Mouse (Mus musculus) heart, embryonic 12.5 days (tissue): ENCODE results near the gene Cd300c2. TPM values are rescaled to one million over a fixed set of nuclear protein-coding genes. Genes with fewer than 3 reads are reported as not detected.
"Not testable (repeated sequence)": the region's sequence is repeated elsewhere in the genome, so short reads cannot be mapped to it uniquely, and the experiment has no call there.

Experiments used
- ATAC-seq: fragments of 200-750 bp; cut with Nextera tagmentation; 2 replicates; pipeline ENCODE4 v1.8.0; 2017; ENCODE audit warnings: moderate TSS enrichment, moderate library complexity; ENCODE audit not compliant: insufficient number of reproducible peaks, low FRiP score
- H3K27ac ChIP-seq: fragments of 300-500 bp; sonication (generic); 2 replicates; pipeline ENCODE4 v1.5.1; 2016; ENCODE audit warnings: mild to moderate bottlenecking, moderate library complexity; ENCODE audit not compliant: poor library complexity, severe bottlenecking
- H3K27me3 ChIP-seq: fragments of 300-500 bp; sonication (generic); replicated peaks from 2 replicates; pipeline ENCODE4 v1.6.1; 2016; ENCODE audit warnings: mild to moderate bottlenecking, moderate library complexity
- H3K36me3 ChIP-seq: fragments of 300-500 bp; sonication (generic); 2 replicates; pipeline ENCODE4 v1.6.1; 2016; ENCODE audit warnings: mild to moderate bottlenecking, moderate library complexity
- H3K4me1 ChIP-seq: fragments of 300-500 bp; sonication (generic); replicated peaks from 2 replicates; pipeline ENCODE4 v1.6.1; 2016; ENCODE audit warnings: mild to moderate bottlenecking
- H3K4me2 ChIP-seq: fragments of 300-500 bp; sonication (generic); 2 replicates; pipeline ENCODE4 v1.6.1; 2016; ENCODE audit warnings: mild to moderate bottlenecking, moderate library complexity
- H3K4me3 ChIP-seq: fragments of 300-500 bp; sonication (generic); 2 replicates; pipeline ENCODE4 v1.5.1; 2016; ENCODE audit warnings: mild to moderate bottlenecking
- H3K9ac ChIP-seq: fragments of 300-500 bp; sonication (generic); 2 replicates; pipeline ENCODE4 v1.6.1; 2016; ENCODE audit warnings: mild to moderate bottlenecking, moderate library complexity
- H3K9me3 ChIP-seq: fragments of 300-500 bp; sonication (generic); replicated peaks from 2 replicates; pipeline ENCODE4 v1.6.1; 2016; ENCODE audit warnings: mild to moderate bottlenecking, moderate library complexity
- WGBS: fragments of 180-500 bp; shearing (Covaris S2); methylation state at CpG from one replicate; pipeline ENCODE4 v1.1.7; 2016; 5-methylcytosine and 5-hydroxymethylcytosine counted together
- polyA plus RNA-seq: library from polyadenylated mRNA; unstranded; fragments of >200 nt; fragmentation: Nextera tagmentation; extraction: Ambion mirVana; gene quantifications from 2 replicates; pipeline ENCODE4 v1.2.1, GENCODE M21; 2016

Cd300c2 gene
- 0.42 and 0.87 TPM in 2 replicates for polyA plus RNA-seq

DNA sequence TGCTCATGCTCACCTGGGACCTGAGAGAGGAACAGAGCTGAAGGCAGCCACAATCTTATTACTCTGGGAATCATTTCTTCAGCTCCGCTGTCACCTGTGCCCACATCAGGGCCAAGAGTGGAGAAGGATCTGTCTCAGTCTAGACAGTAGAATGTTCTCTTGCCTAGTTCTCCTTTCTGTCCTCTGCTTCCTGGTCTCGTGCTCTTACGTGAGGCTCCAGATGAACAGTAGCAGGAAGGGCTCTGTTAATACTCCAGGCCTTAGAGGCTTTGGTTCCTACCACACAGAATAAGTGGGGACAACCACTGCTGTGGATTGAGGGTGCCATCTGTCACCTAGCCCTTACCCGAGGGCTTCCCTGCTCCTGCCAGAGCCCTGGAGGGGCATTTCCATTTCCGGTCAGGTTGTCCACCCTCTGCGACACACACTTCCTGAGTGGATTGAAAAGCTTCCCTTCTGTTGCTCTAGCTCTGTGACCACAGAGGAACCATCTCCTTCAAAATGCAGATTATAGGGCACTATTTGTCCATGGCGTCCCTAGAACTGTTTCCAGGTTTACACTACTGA is at the start of gene Cd300c2:
Gene Cd300c2 (minus strand): TSS at position 407 of the 567 bp plus-strand sequence.
- no peak within 1 kb of the TSS for H3K9ac ChIP-seq
- ATAC-seq: no peak
- no peak within 1 kb of the TSS for H3K4me2 ChIP-seq
- 67% methylated on average over 7 of the region's 7 CpGs for WGBS
- H3K27ac ChIP-seq: no peak within 1 kb of the TSS
- H3K36me3 ChIP-seq: no peaks in the 10 kb centered on the region
- H3K9me3 ChIP-seq: no peaks in the 10 kb centered on the region
- H3K4me1 ChIP-seq: no peaks in the 10 kb centered on the region
- H3K4me3 ChIP-seq: no peak within 1 kb of the TSS
- peaks cover 13% of the 10 kb centered on the region; the same call in 1 of the 2 replicates for H3K27me3 ChIP-seq

DNA sequence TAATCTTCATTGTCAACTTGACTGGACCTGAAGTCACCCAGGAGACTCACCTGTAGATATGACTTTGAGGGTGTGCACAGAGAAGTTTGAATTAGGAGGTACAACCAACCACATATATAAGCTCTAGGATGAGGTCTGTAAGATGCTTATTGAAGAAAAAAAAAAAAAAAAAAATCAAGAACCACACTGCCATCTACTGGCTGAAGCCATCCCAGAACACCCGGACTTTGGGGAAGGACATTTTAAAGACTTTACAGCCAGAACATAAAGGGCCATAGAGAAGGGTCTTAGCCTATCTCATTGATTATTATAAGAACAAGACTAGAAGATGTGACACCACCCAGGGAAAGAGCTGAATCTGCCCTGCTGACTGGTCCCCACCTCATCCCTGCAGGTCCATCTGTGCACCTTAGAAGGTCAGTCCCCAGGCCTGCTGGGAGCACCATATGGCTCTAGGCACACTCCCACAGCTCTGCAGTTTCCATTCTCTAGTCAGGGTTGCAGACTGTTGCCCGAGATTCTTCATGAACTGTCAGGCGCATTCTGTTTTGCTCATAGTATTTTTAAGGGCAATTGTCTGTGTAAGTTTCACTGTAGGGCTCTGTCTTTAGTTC is 47.7 kb upstream of the Cd300c2 start:
- Histone ChIP-seq H3K9me3 (no peaks in the 10 kb centered on the region), H3K36me3 (no peaks in the 10 kb centered on the region), H3K27ac (no peak overlapping the region), H3K27me3 (0 out of 2 replicates have a peak, but pooled peaks cover 3% of the 10 kb centered on the region), H3K4me1 (no peaks in the 10 kb centered on the region), H3K4me2 (no peak overlapping the region), H3K9ac (no peak overlapping the region), H3K4me3 (no peak overlapping the region)
- WGBS: 39% methylated on average over 3 of the region's 3 CpGs
- no peak for ATAC-seq

DNA sequence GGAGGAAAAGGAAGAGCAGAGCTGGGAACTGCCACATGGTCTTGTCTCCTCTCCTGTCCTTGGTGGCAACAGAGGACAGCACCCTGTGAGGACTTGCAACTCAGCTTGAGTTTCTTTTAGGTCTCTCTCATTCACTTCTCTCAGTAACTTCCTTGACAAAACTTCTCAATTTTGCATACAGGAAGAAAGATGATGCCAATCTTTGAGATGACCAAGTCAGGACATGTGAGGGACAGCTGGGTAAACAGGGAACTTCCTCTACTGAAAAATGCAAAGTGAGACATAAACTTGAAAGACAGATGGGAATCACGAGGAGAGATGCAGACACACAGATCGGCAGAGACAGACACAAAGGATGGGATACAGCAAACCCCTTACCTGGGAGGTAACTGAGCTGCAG is 46.6 kb upstream of the Cd300c2 start, which contains the start of gene Cd300ld3:
Gene Cd300ld3 (minus strand): TSS at position 151 of the 400 bp plus-strand sequence.
- Histone ChIP-seq H3K4me2 (no peak within 1 kb of the TSS), H3K36me3 (no peaks in the 10 kb centered on the region), H3K4me3 (no peak within 1 kb of the TSS), H3K4me1 (no peaks in the 10 kb centered on the region), H3K9me3 (no peaks in the 10 kb centered on the region), H3K27ac (no peak within 1 kb of the TSS), H3K9ac (no peak within 1 kb of the TSS), H3K27me3 (0 out of 2 replicates have a peak, but pooled peaks cover 3% of the 10 kb centered on the region)
- 51% methylated on average over 2 of the region's 2 CpGs for WGBS
- ATAC-seq: no peak

DNA sequence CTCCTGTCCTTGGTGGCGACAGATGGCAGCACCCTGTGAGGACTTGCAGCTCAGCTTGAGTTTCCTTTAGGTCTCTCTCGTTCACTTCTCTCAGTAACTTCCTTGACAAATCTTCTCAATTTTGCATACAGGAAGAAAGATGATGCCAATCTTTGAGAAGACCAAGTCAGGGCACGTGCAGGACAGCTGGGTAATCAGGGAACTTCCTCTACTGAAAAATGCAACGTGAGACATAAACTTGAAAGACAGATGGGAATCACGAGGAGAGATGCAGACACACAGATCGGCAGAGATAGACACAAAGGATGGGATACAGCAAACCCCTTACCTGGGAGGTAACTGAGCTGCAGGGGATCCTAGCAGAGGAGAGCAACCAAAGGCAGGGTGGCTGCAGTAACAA is 36.0 kb upstream of the Cd300c2 start, which contains the start of gene Cd300ld5:
Gene Cd300ld5 (minus strand): TSS at position 101 of the 400 bp plus-strand sequence.
- ATAC-seq: not testable (repeated sequence)

DNA sequence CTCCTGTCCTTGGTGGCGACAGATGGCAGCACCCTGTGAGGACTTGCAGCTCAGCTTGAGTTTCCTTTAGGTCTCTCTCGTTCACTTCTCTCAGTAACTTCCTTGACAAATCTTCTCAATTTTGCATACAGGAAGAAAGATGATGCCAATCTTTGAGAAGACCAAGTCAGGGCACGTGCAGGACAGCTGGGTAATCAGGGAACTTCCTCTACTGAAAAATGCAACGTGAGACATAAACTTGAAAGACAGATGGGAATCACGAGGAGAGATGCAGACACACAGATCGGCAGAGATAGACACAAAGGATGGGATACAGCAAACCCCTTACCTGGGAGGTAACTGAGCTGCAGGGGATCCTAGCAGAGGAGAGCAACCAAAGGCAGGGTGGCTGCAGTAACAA is 25.2 kb upstream of the Cd300c2 start, which contains the start of gene Cd300ld4:
Gene Cd300ld4 (minus strand): TSS at position 101 of the 400 bp plus-strand sequence.
- not testable (repeated sequence) for H3K27me3 ChIP-seq, ATAC-seq, H3K4me1 ChIP-seq, H3K9ac ChIP-seq, H3K4me2 ChIP-seq, H3K27ac ChIP-seq, H3K4me3 ChIP-seq, H3K36me3 ChIP-seq, H3K9me3 ChIP-seq
- no CpG with 5 or more reads among the region's 6 CpGs for WGBS

More for the DNA sequence above, 36.0 kb upstream of the Cd300c2 start, which contains the start of gene Cd300ld5:
- not testable (repeated sequence) for H3K36me3 ChIP-seq, H3K9me3 ChIP-seq, H3K4me1 ChIP-seq, H3K27me3 ChIP-seq, H3K4me2 ChIP-seq, H3K27ac ChIP-seq, H3K4me3 ChIP-seq, H3K9ac ChIP-seq
- WGBS: no CpG with 5 or more reads among the region's 6 CpGs

DNA sequence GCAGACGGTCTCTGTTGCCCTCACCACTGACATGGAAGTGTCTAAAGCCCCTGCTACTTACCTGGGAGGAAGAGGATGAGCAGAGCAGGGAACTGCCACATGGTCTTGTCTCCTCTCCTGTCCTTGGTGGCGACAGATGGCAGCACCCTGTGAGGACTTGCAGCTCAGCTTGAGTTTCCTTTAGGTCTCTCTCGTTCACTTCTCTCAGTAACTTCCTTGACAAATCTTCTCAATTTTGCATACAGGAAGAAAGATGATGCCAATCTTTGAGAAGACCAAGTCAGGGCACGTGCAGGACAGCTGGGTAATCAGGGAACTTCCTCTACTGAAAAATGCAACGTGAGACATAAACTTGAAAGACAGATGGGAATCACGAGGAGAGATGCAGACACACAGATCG is 14.4 kb upstream of the Cd300c2 start, which contains the start of gene Cd300ld2:
Gene Cd300ld2 (minus strand): TSS at position 101 of the 400 bp plus-strand sequence.
- not testable (repeated sequence) for H3K9me3 ChIP-seq

DNA sequence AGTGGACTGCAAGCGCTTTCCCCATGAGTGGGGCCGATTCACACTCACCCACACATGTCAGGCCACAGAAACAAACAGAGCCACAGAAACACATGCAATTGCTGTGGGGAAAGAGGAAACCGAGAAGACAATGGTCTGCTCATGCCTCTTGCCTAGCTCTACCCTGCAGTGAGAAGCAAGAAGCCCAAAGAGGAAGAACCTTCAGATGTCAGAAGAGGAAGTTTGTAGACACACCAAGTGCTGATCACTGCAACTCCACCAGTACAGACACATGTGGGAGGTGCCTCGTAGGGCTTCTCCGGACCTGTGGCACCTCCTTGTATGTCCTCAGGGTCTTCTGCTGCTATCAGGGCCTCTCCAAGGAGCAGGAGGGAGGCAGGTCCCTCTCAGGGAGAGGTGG is 2.4 kb upstream of the Cd300c2 start:
- no peak for ATAC-seq
- WGBS: 75% methylated on average over 5 of the region's 5 CpGs
- H3K4me1 ChIP-seq: no peaks in the 10 kb centered on the region
- no peaks in the 10 kb centered on the region for H3K36me3 ChIP-seq
- H3K9ac ChIP-seq: no peak overlapping the region
- no peak overlapping the region for H3K4me3 ChIP-seq
- peaks cover 4% of the 10 kb centered on the region; the same call in 1 of the 2 replicates for H3K27me3 ChIP-seq
- no peaks in the 10 kb centered on the region for H3K9me3 ChIP-seq
- H3K27ac ChIP-seq: no peak overlapping the region
- H3K4me2 ChIP-seq: no peak overlapping the region

More for the DNA sequence above, 14.4 kb upstream of the Cd300c2 start, which contains the start of gene Cd300ld2:
- not testable (repeated sequence) for H3K4me3 ChIP-seq, H3K4me2 ChIP-seq, ATAC-seq, H3K9ac ChIP-seq, H3K4me1 ChIP-seq, H3K27me3 ChIP-seq, H3K36me3 ChIP-seq, H3K27ac ChIP-seq
- WGBS: no CpG with 5 or more reads among the region's 7 CpGs

DNA sequence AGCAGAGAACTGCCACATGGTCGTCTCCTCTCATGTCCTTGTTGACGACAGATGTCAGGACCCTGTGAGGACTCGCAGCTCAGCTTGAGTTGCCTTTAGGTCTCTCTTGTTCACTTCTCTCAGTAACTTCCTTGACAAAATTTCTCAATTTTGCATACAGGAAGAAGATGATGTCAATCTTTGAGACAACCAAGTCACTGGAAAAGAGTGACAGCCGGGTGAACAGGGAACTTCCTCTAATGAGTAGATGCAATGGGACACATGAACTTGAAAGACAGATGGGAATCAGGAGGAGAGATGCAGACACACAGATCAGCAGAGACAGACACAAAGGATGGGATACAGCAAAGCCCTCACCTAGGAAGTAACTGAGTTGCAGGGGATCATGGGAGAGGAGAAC is 11.9 kb downstream of the Cd300c2 start, which contains the start of gene Cd300ld:
Gene Cd300ld (minus strand): TSS at position 130 of the 400 bp plus-strand sequence.
- no peak within 1 kb of the TSS for H3K27ac ChIP-seq
- H3K36me3 ChIP-seq: no peaks in the 10 kb centered on the region

DNA sequence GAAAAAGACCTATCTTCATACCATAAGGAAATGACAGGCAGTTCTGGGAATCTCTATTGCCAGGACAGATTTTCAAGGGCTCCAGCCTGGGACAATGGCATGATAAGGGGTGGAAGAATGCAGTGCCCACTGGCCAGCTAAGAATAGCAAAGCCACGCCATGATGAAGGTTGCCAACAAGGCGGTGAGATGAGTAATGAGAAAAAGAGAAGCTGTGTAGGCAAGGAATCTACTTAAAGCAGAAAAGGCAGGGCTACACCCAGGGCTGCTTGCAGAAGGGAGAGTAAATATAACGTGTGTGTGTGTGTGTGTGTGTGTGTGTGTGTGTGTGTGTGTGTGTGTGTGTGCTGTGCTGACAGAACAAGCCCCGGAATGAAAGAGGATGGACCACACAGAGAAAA is 19.8 kb downstream of the Cd300c2 start:
- Histone ChIP-seq H3K4me1 (no peaks in the 10 kb centered on the region), H3K27ac (no peak overlapping the region), H3K27me3 (no peaks in the 10 kb centered on the region), H3K36me3 (no peaks in the 10 kb centered on the region), H3K4me3 (no peak overlapping the region), H3K9ac (no peak overlapping the region), H3K4me2 (no peak overlapping the region), H3K9me3 (peaks cover 25% of the 10 kb centered on the region)
- 62% methylated on average over 4 of the region's 4 CpGs for WGBS
- ATAC-seq: no peak

More for the DNA sequence above, 11.9 kb downstream of the Cd300c2 start, which contains the start of gene Cd300ld:
- Histone ChIP-seq H3K9me3 (no peaks in the 10 kb centered on the region), H3K9ac (no peak within 1 kb of the TSS), H3K4me1 (no peaks in the 10 kb centered on the region), H3K27me3 (no peaks in the 10 kb centered on the region), H3K4me3 (no peak within 1 kb of the TSS), H3K4me2 (no peak within 1 kb of the TSS)
- ATAC-seq: no peak
- WGBS: 67% methylated on average over 4 of the region's 4 CpGs

DNA sequence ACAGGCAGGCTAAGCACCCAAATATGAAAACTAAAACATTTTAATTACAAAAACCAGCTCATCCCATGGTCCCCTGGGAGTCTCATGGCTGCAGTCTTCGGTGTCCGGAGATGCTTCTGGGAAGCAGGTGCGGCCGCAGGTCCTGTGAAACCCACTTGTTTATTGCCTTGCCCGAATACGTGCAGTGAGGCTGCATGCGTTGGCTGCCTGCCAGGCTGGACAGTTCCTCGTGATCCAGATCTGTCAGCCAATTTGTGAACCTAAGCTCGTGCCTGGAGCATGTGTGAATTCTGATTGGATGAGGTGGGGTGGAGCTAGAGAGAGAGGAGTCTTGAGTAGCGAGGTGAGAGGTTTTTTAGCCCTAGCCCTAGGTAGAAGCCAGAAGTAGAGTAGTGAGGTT is 29.0 kb downstream of the Cd300c2 start:
- H3K4me1 ChIP-seq: no peaks in the 10 kb centered on the region
- H3K9me3 ChIP-seq: peaks cover 21% of the 10 kb centered on the region
- H3K27ac ChIP-seq: no peak overlapping the region
- 78% methylated on average over 10 of the region's 10 CpGs for WGBS
- H3K27me3 ChIP-seq: no peaks in the 10 kb centered on the region
- H3K4me3 ChIP-seq: no peak overlapping the region
- no peaks in the 10 kb centered on the region for H3K36me3 ChIP-seq
- ATAC-seq: no peak
- no peak overlapping the region for H3K4me2 ChIP-seq
- H3K9ac ChIP-seq: no peak overlapping the region

DNA sequence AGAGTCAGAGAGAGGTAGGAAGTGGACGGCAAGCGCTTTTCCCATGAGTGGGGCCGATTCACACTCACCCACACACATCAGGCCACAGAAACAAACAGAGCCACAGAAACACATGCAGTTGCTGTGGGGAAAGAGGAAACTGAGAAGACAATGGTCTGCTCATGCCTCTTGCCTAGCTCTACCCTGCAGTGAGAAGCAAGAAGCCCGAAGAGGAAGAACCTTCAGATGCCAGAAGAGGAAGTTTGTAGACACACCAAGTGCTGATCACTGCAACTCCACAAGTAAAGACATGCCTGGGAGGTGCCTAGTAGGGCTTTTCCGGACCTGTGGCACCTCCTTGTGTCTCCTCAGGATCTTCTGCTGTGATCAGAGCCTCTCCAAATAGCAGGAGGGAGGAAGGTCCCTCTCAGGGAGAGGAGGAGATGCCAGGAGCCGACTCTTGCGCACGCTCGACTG is 32.9 kb downstream of the Cd300c2 start, which contains the start of gene Cd300c:
Gene Cd300c (minus strand): TSS at position 406 of the 456 bp plus-strand sequence.
- H3K36me3 ChIP-seq: no peaks in the 10 kb centered on the region
- no peak within 1 kb of the TSS for H3K27ac ChIP-seq
- H3K9me3 ChIP-seq: peaks cover 10% of the 10 kb centered on the region; the same call in 1 of the 2 replicates
- H3K27me3 ChIP-seq: no peaks in the 10 kb centered on the region
- H3K4me2 ChIP-seq: no peak within 1 kb of the TSS
- ATAC-seq: no peak
- no peak within 1 kb of the TSS for H3K4me3 ChIP-seq
- 82% methylated on average over 9 of the region's 9 CpGs for WGBS
- peaks cover 6% of the 10 kb centered on the region for H3K4me1 ChIP-seq
- no peak within 1 kb of the TSS for H3K9ac ChIP-seq
